Mouse (Mus musculus): Measurements from ENCODE around the gene Grb10. TPM values are rescaled to one million over a fixed set of nuclear protein-coding genes. Genes with fewer than 3 reads are reported as not detected.

The Grb10 gene
- total and polyA plus RNA-seq, 2 experiments from 2014 or later, result 43.9 to 94.0 TPM

DNA sequence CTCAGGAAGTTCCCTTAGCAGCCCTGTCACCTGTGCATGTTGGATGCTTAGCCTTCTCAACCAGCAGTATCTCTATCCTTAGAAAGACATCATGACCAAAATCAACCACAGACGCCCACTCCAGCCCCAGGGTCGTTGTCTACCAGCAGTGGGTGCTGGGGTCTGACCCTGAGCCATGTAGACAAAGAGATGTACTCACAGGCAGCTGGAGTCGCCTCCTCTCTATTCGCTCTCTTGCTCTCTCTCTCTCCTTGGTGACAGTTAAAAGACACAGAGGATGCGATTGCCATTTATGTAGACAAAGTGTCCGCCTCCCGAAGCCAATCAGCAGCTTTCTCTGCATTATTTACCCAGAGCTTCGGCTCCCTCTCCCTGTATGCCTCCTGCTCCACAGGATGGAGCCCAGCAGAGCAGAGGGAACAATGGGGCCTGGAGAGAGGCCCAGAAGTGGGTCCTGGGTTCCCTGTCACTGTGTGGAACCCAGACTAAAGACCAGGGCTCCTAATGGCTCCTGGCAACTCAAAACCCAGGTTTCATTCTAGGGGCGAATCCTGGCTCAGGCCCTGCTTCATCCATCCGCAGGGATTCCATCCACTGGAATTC lies 148.2 kb downstream of the Grb10 start:
- DNase-seq (ENCODE audit: low spot score) (no peak), ATAC-seq (ENCODE audit: low FRiP score) (no peak)
- 0 out of 2 replicates have a peak, but pooled peaks cover 4% of the 10 kb centered on the region for H3K4me1 ChIP-seq (ENCODE audit: insufficient read depth, low read length)
- H3K4me3 ChIP-seq (ENCODE audit: low read depth, low read length), result no peak overlapping the region
- TF ChIP-seq CTCF (IDR thresholded peaks at IDR 0.05), result no peak
- H3K9me3 ChIP-seq (ENCODE audit: low read length), result no peaks in the 10 kb centered on the region
- H3K4me2 ChIP-seq (ENCODE audit: low read depth, low read length, poor library complexity, severe bottlenecking), result no peak overlapping the region
- no peaks in the 10 kb centered on the region for H3K27me3 ChIP-seq (ENCODE audit: insufficient read depth, low read length)
- WGBS, result 46% methylated on average over 10 of the region's 10 CpGs
- no peak overlapping the region for H3K9ac ChIP-seq (replicated peaks; ENCODE audit: low read length, poor library complexity, severe bottlenecking)
- H3K27ac ChIP-seq (ENCODE audit: low read depth, low read length), result no peak overlapping the region
- no peaks in the 10 kb centered on the region for H3K36me3 ChIP-seq (ENCODE audit: insufficient read depth, low read length)

DNA sequence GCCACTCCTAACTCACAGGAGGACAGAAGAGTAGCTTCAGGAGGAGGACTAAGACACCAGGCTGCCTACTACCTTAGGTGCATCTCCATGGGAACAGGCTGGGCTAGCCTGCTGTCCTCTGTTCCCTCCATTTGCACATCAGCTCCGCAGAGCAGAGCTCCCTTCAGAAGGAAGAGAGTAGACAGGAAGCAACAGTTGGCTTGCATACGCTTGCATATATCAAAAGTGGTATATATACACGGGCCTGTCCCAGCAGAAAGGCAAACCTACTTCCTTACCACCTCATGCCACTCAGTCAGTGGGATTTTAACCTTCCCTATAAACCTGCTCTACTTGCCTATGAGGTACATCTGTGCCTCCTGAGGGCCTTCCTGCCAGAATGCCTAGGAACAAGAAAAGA lies 149.8 kb downstream of the Grb10 start:
- ATAC-seq (ENCODE audit: low FRiP score) (no peak), DNase-seq (ENCODE audit: low spot score) (no peak)
- 81% methylated on average over 3 of the region's 3 CpGs for WGBS
- Histone ChIP-seq H3K27ac (ENCODE audit: low read depth, low read length) (no peak overlapping the region), H3K9ac (replicated peaks; ENCODE audit: low read length, poor library complexity, severe bottlenecking) (no peak overlapping the region), H3K4me1 (ENCODE audit: insufficient read depth, low read length) (0 out of 2 replicates have a peak, but pooled peaks cover 4% of the 10 kb centered on the region), H3K4me2 (ENCODE audit: low read depth, low read length, poor library complexity, severe bottlenecking) (no peak overlapping the region), H3K27me3 (ENCODE audit: insufficient read depth, low read length) (no peaks in the 10 kb centered on the region), H3K4me3 (ENCODE audit: low read depth, low read length) (no peak overlapping the region), H3K36me3 (ENCODE audit: insufficient read depth, low read length) (no peaks in the 10 kb centered on the region), H3K9me3 (ENCODE audit: low read length) (no peaks in the 10 kb centered on the region)
- TF ChIP-seq CTCF (IDR thresholded peaks at IDR 0.05), result no peak

DNA sequence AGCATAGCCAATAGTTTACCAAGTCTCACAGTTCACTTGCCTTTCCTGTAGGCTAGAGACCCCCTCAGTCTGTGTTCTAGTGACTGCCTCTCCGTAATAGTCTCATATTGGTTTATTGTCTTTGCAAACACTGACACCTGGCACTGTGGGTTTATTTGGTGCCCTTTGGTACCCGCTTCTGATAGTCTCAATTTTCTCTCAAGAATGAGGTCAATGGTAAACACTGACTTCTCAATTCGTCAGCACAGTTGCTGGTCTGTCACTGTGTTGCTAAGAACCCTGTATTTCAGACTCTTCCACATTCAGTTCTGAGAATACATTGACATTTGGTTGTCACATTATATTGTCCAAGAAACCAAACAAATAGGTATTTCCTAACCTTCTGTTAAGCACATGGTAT lies 150.4 kb downstream of the Grb10 start:
- H3K9me3 ChIP-seq (ENCODE audit: low read length), result no peaks in the 10 kb centered on the region
- no peak overlapping the region for H3K27ac ChIP-seq (ENCODE audit: low read depth, low read length)
- no peaks in the 10 kb centered on the region for H3K36me3 ChIP-seq (ENCODE audit: insufficient read depth, low read length)
- H3K4me3 ChIP-seq (ENCODE audit: low read depth, low read length), result no peak overlapping the region
- WGBS, result 84% methylated on average over 3 of the region's 3 CpGs
- ATAC-seq (ENCODE audit: low FRiP score) (no peak), DNase-seq (ENCODE audit: low spot score) (no peak)
- 0 out of 2 replicates have a peak, but pooled peaks cover 4% of the 10 kb centered on the region for H3K4me1 ChIP-seq (ENCODE audit: insufficient read depth, low read length)
- no peak overlapping the region for H3K4me2 ChIP-seq (ENCODE audit: low read depth, low read length, poor library complexity, severe bottlenecking)
- H3K9ac ChIP-seq (replicated peaks; ENCODE audit: low read length, poor library complexity, severe bottlenecking), result no peak overlapping the region
- no peak for TF ChIP-seq CTCF (IDR thresholded peaks at IDR 0.05)
- no peaks in the 10 kb centered on the region for H3K27me3 ChIP-seq (ENCODE audit: insufficient read depth, low read length)

DNA sequence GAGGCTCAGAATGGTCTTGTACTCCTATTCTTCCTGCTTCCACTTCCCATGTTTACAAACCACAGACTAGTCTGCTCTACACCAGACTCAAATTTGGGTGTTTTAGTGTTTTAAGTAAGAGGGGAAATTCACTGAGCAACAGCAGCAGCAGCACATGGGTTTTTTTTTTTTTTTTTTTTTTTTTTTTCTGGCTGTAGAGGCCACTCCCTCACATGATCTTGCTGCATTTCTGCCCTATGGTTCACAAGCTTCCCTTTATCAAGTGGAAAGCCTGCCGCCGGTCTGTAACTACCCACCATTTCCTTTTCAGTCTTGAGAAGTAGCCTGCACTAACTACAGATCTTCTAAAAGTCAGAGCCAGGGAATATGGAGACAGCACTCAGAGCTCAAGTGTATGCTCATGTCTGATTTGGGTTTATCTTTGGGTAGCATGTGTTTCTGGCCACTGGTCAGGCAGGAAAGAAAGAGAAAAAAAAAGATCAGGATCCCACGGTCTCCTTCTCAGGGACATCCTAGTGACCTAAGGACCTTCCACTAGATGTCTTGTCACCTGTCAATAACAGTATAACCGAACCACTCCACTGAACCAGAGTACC lies 152.0 kb downstream of the Grb10 start:
- H3K9ac ChIP-seq (replicated peaks; ENCODE audit: low read length, poor library complexity, severe bottlenecking), result no peak overlapping the region
- H3K4me2 ChIP-seq (ENCODE audit: low read depth, low read length, poor library complexity, severe bottlenecking), result no peak overlapping the region
- no peak for TF ChIP-seq CTCF (IDR thresholded peaks at IDR 0.05)
- H3K36me3 ChIP-seq (ENCODE audit: insufficient read depth, low read length), result no peaks in the 10 kb centered on the region
- 0 out of 2 replicates have a peak, but pooled peaks cover 4% of the 10 kb centered on the region for H3K4me1 ChIP-seq (ENCODE audit: insufficient read depth, low read length)
- no peak overlapping the region for H3K4me3 ChIP-seq (ENCODE audit: low read depth, low read length)
- H3K27ac ChIP-seq (ENCODE audit: low read depth, low read length), result no peak overlapping the region
- H3K9me3 ChIP-seq (ENCODE audit: low read length), result no peaks in the 10 kb centered on the region
- no peak for ATAC-seq (ENCODE audit: low FRiP score)
- no peaks in the 10 kb centered on the region for H3K27me3 ChIP-seq (ENCODE audit: insufficient read depth, low read length)
- WGBS, result 57% methylated on average over 4 of the region's 4 CpGs
- DNase-seq (ENCODE audit: low spot score), result no peak

DNA sequence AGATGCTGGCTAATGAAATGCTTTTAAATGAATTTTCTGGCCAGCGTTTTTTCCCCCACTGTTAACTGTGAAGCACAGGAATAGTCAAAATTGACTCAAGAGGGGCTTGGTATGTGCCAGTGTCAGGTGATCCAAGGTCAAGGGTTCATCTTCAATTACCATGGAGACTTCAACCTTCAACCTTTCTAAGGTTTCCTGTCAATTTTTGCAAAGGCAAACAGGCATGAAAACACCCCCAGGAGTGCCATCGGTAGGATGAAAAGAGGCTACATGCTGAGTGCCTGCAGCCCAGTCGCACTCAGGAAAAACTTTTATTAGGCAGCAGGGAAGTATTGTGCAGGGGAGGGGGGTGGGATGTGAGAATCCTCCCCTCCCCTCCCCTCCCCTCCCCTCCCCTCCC lies 152.6 kb downstream of the Grb10 start:
- Histone ChIP-seq H3K36me3 (ENCODE audit: insufficient read depth, low read length) (no peaks in the 10 kb centered on the region), H3K27me3 (ENCODE audit: insufficient read depth, low read length) (no peaks in the 10 kb centered on the region), H3K4me3 (ENCODE audit: low read depth, low read length) (no peak overlapping the region), H3K4me2 (ENCODE audit: low read depth, low read length, poor library complexity, severe bottlenecking) (no peak overlapping the region), H3K27ac (ENCODE audit: low read depth, low read length) (no peak overlapping the region), H3K9ac (replicated peaks; ENCODE audit: low read length, poor library complexity, severe bottlenecking) (no peak overlapping the region), H3K4me1 (ENCODE audit: insufficient read depth, low read length) (0 out of 2 replicates have a peak, but pooled peaks cover 4% of the 10 kb centered on the region), H3K9me3 (ENCODE audit: low read length) (no peaks in the 10 kb centered on the region)
- DNase-seq (ENCODE audit: low spot score) (no peak), ATAC-seq (ENCODE audit: low FRiP score) (no peak)
- whole genome bisulfite sequencing, result 12% methylated on average over 3 of the region's 3 CpGs
- no peak for TF ChIP-seq CTCF (IDR thresholded peaks at IDR 0.05)

DNA sequence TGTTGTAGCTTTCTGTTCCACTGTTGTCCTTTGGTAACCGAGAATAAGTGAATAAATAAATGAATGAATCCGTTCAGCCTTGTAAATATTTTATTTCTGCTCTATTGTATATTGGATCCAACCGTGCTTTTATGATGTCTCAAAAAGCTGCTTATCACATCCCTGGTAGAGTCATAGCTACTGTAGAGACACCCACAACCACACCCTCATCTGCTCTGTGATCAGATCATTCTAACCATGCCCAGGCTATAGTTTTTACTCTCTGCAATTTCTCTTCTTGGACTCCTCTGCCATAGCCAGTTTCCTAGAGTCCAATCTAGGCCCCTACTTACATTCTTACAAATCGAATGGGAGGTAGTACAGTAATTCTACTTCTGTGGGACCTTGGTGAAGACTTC lies 153.2 kb downstream of the Grb10 start:
- ATAC-seq (ENCODE audit: low FRiP score), result no peak
- Histone ChIP-seq H3K27ac (ENCODE audit: low read depth, low read length) (no peak overlapping the region), H3K4me1 (ENCODE audit: insufficient read depth, low read length) (0 out of 2 replicates have a peak, but pooled peaks cover 4% of the 10 kb centered on the region), H3K4me3 (ENCODE audit: low read depth, low read length) (no peak overlapping the region), H3K9ac (replicated peaks; ENCODE audit: low read length, poor library complexity, severe bottlenecking) (no peak overlapping the region), H3K27me3 (ENCODE audit: insufficient read depth, low read length) (no peaks in the 10 kb centered on the region), H3K4me2 (ENCODE audit: low read depth, low read length, poor library complexity, severe bottlenecking) (no peak overlapping the region), H3K9me3 (ENCODE audit: low read length) (no peaks in the 10 kb centered on the region), H3K36me3 (ENCODE audit: insufficient read depth, low read length) (no peaks in the 10 kb centered on the region)
- 57% methylated on average over 4 of the region's 4 CpGs for WGBS
- DNase-seq (ENCODE audit: low spot score), result no peak
- TF ChIP-seq CTCF (IDR thresholded peaks at IDR 0.05), result no peak
